Mouse (Mus musculus) G1E (cell line): Measurements from ENCODE around the gene Srgap3. TPM values are rescaled to one million over a fixed set of nuclear protein-coding genes. Genes with fewer than 3 reads are reported as not detected.

Experiments used
- ATAC-seq: 2 replicates; pipeline ENCODE4 v1.8.0; 2016; ENCODE audit warnings: mild to moderate bottlenecking; ENCODE audit not compliant: insufficient number of reproducible peaks, poor library complexity, low FRiP score, severe bottlenecking; ENCODE audit errors: extremely low read depth
- DNase-seq: peaks from one replicate; pipeline ENCODE4 v3.0.0; 2012; ENCODE audit warnings: low spot score
- H3K27me3 ChIP-seq: 2 replicates; pipeline ENCODE4 v1.6.1; 2012; ENCODE audit warnings: mild to moderate bottlenecking, low read length, inconsistent platforms; ENCODE audit not compliant: insufficient read depth
- H3K36me3 ChIP-seq: replicated peaks from 2 replicates; pipeline ENCODE3; 2012; ENCODE audit warnings: mild to moderate bottlenecking, inconsistent platforms
- H3K4me1 ChIP-seq: 2 replicates; pipeline ENCODE4 v1.6.1; 2012; ENCODE audit warnings: low read depth, low read length, inconsistent platforms, mixed read lengths; ENCODE audit not compliant: insufficient read depth
- H3K4me3 ChIP-seq: 2 replicates; pipeline ENCODE4 v1.5.1; 2012; ENCODE audit warnings: low read depth, mild to moderate bottlenecking, inconsistent platforms, low read length, moderate library complexity, mixed read lengths
- H3K9me3 ChIP-seq: replicated peaks from 2 replicates; pipeline ENCODE4 v1.6.1; 2012; ENCODE audit warnings: inconsistent platforms
- CTCF ChIP-seq: IDR thresholded peaks from 2 replicates; pipeline ENCODE4 v1.5.1; 2012; ENCODE audit warnings: low read depth, low read length, inconsistent platforms, mixed read lengths
- GATA1 ChIP-seq: IDR thresholded peaks from 2 replicates; pipeline ENCODE4 v1.6.1; 2012; ENCODE audit warnings: borderline replicate concordance, low read length, inconsistent platforms, mixed read lengths
- GATA2 ChIP-seq: IDR thresholded peaks from 2 replicates; pipeline ENCODE4 v1.6.1; 2012; ENCODE audit warnings: low read depth, low read length, inconsistent platforms, borderline replicate concordance
- POLR2AphosphoS5 ChIP-seq: IDR thresholded peaks from 2 replicates; pipeline ENCODE4 v1.6.1; 2012; ENCODE audit warnings: low read depth, low read length, inconsistent platforms; ENCODE audit not compliant: insufficient replicate concordance
- TAL1 ChIP-seq: conservative IDR thresholded peaks from 2 replicates; pipeline ENCODE4 v1.6.1; 2012; ENCODE audit warnings: low read depth, low read length, inconsistent platforms, mixed read lengths
- polyA plus RNA-seq: library from polyadenylated mRNA; stranded (reverse); fragments of >175 nt; gene quantifications from 2 replicates; pipeline ENCODE4 v1.2.3, GENCODE M21; 2012
- total RNA-seq, 2 experiments: library from RNA; stranded (forward) in 1 of 2; stranded (reverse) in 1 of 2; fragments of 200-1000 nt in 1 of 2; fragments of >200 nt in 1 of 2; fragmentation: Nextera tagmentation in 1 of 2; gene quantifications; 2 replicates each; pipeline ENCODE4 v1.2.3; 2014 to 2017

Gene Srgap3
- total and polyA plus RNA-seq, 3 experiments = 0.05 TPM; not detected in 2

GRCm38 (mm10) chr6:112788174-112788573 lies 158.9 kb downstream of the Srgap3 start:
- Histone ChIP-seq H3K4me3 (no peak overlapping the region), H3K9me3 (peaks cover 7% of the 10 kb centered on the region; the same call in 1 of the 2 replicates), H3K4me1 (no peaks in the 10 kb centered on the region), H3K36me3 (no peaks in the 10 kb centered on the region), H3K27me3 (no peaks in the 10 kb centered on the region)
- ATAC-seq (no peak), DNase-seq (no peak)
- TF ChIP-seq POLR2AphosphoS5 = no peak
- no peak for TF ChIP-seq TAL1
- no peak for TF ChIP-seq CTCF
- no peak for TF ChIP-seq GATA1
- TF ChIP-seq GATA2 = no peak

- TF ChIP-seq GATA2 = no peak
- TF ChIP-seq POLR2AphosphoS5 = no peak
- H3K4me3 ChIP-seq = no peak overlapping the region
- no peaks in the 10 kb centered on the region for H3K4me1 ChIP-seq
- H3K9me3 ChIP-seq = peaks cover 13% of the 10 kb centered on the region
- no peaks in the 10 kb centered on the region for H3K27me3 ChIP-seq
- no peak for ATAC-seq
- H3K36me3 ChIP-seq = no peaks in the 10 kb centered on the region
- no peak for DNase-seq
These were observed 165.5 kb downstream of the Srgap3 start for GRCm38 (mm10) chr6:112781409-112782093.

GRCm38 (mm10) chr6:112778211-112778610 lies 168.9 kb downstream of the Srgap3 start:
- DNase-seq = no peak
- no peak overlapping the region for H3K4me3 ChIP-seq

GRCm38 (mm10) chr6:112776718-112777117 lies 170.3 kb downstream of the Srgap3 start:
- TF ChIP-seq TAL1 (no peak), POLR2AphosphoS5 (no peak), CTCF (no peak), GATA1 (no peak), GATA2 (no peak)
- Histone ChIP-seq H3K27me3 (no peaks in the 10 kb centered on the region), H3K4me1 (no peaks in the 10 kb centered on the region), H3K4me3 (no peak overlapping the region), H3K9me3 (peaks cover 18% of the 10 kb centered on the region), H3K36me3 (no peaks in the 10 kb centered on the region)
- ATAC-seq (no peak), DNase-seq (no peak)

More at GRCm38 (mm10) chr6:112778211-112778610, 168.9 kb downstream of the Srgap3 start:
- ATAC-seq = no peak
- Histone ChIP-seq H3K27me3 (no peaks in the 10 kb centered on the region), H3K36me3 (no peaks in the 10 kb centered on the region), H3K9me3 (peaks cover 18% of the 10 kb centered on the region), H3K4me1 (no peaks in the 10 kb centered on the region)
- no peak for TF ChIP-seq GATA2
- TF ChIP-seq TAL1 = no peak
- no peak for TF ChIP-seq GATA1
- TF ChIP-seq POLR2AphosphoS5 = no peak
- TF ChIP-seq CTCF = no peak

GRCm38 (mm10) chr6:112773754-112774153 lies 173.3 kb downstream of the Srgap3 start:
- TF ChIP-seq GATA1 (no peak), GATA2 (no peak), POLR2AphosphoS5 (no peak), CTCF (no peak), TAL1 (no peak)
- no peaks in the 10 kb centered on the region for H3K4me1 ChIP-seq
- no peak for ATAC-seq

GRCm38 (mm10) chr6:112770996-112771395 lies 176.1 kb downstream of the Srgap3 start:
- DNase-seq = no peak
- H3K4me1 ChIP-seq = no peaks in the 10 kb centered on the region
- ATAC-seq = no peak
- no peak for TF ChIP-seq GATA1
- no peak for TF ChIP-seq POLR2AphosphoS5
- TF ChIP-seq CTCF = no peak
- no peak for TF ChIP-seq TAL1
- no peak for TF ChIP-seq GATA2
- H3K36me3 ChIP-seq = no peaks in the 10 kb centered on the region
- H3K9me3 ChIP-seq = peaks cover 10% of the 10 kb centered on the region; the same call in 1 of the 2 replicates
- H3K27me3 ChIP-seq = no peaks in the 10 kb centered on the region
- H3K4me3 ChIP-seq = no peak overlapping the region

More at GRCm38 (mm10) chr6:112773754-112774153, 173.3 kb downstream of the Srgap3 start:
- no peaks in the 10 kb centered on the region for H3K36me3 ChIP-seq
- no peak for DNase-seq
- peaks cover 14% of the 10 kb centered on the region for H3K9me3 ChIP-seq
- H3K4me3 ChIP-seq = no peak overlapping the region
- no peaks in the 10 kb centered on the region for H3K27me3 ChIP-seq
